Mouse (Mus musculus) megakaryocyte, embryonic 14.5 days (primary cell): ENCODE measurements at regions not wholly inside any gene's neighbourhood (a gene's known extent, or its start where the extent isn't known, plus 50 kb on each side); places are given as distances from the start of the nearest gene placed in this dataset.

Experiments used
- FLI1 ChIP-seq: IDR thresholded peaks from 2 replicates; pipeline ENCODE4 v1.6.1; 2012; ENCODE audit warnings: low read length, inconsistent platforms, mixed read lengths
- GATA1 ChIP-seq: IDR thresholded peaks from 3 replicates; pipeline ENCODE4 v1.6.1; 2012; ENCODE audit warnings: mixed read lengths, low read length, inconsistent platforms, borderline replicate concordance

DNA sequence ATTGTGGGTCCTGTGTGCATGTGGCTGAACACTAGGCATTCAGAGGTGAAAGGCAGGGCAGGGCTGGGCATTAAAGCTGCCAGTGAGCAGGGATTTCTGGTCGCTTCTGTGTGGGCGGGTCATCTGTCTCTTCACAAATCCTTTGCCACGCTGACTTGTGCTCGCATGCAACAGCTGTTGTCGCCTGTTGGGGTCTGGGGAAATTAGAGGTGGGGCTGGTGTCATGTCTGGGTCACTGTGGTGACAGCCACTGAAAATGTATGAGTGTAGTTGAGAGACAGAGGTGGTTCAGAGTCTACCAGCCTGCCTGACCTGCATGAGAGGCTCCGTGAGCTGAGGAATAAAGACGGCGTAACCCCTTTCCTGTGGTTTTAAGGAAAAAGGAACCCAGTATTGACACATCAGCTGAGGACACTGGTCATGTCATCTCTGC is 226.8 kb downstream of the Mex3b start:
- TF ChIP-seq FLI1 (no peak), GATA1 (no peak)
